Mouse (Mus musculus) right cerebral cortex, postnatal 4 days (tissue): Measurements from ENCODE around the gene Myh8.

Experiments used
- DNase-seq: peaks from one replicate; pipeline ENCODE4 v3.0.0-alpha.2; 2022

Myh8 gene

DNA sequence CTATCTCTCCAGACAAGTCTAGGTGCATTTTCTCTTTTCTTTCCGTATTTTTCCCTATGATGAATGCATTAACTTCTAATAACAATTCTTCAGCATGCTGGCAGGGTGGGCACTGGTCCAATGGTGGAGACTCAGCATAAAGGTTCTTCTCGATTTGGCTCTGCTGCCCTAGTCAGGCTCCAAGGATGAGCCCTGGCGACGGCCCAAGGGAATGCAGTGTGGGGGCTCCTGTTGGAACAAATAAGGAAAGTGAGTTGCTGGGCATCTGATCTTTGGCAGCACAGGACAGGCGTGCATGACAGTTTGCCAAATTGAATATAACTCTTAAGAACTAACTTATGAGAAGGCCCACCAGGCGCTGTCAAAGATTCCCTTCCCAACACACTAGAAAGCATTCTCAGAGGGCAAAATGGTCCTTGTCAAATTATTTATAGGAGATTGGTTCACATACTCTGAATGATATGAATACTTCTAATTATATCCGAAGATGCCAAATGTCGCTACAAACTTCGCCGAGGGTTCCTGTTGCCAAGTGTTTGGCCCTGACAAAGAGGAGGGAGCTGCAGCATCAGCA, at the start of gene Myh8:
Gene Myh8 (plus strand): TSS at position 524 of the 574 bp plus-strand sequence.
- peak; percentile 59 for DNase-seq

DNA sequence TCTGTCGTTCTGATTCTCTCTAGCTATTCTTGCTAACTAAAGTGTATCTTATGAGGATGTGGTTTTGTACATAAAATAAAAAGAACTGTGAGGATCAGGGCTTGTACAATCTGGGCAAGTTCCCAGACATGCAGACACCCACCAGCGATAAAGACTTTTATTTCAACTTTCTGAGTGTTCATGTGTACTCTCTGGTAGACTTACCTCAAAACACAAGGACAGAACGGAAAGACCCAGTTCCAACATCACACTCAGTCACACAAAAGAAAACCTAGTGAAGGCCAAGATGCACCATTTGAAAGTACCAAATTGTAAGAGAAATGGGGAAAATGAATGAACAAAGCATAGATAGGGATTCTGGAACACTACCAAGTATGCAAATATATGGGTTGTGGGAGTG, 48.2 kb upstream of the Myh8 start:
- no peak for DNase-seq

DNA sequence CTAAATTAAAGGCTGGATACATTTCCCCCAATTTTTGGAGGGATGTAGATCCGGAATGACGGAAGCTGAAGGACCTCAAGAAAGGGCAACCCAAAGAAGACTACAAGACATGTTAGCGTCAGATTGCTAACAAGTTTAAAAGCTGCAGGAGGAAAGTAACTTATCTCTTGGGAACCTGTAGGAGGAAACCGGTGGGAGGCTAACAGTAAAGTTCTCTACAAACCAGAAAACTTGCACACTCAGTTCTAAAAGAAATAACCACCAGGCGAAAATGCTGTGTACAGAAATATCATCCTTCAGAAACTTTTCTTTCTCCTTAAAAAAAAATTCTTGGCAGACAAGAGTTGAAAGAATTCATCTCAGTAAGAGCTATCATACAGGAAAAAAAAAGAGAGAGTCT, 47.8 kb upstream of the Myh8 start:
- no peak for DNase-seq

DNA sequence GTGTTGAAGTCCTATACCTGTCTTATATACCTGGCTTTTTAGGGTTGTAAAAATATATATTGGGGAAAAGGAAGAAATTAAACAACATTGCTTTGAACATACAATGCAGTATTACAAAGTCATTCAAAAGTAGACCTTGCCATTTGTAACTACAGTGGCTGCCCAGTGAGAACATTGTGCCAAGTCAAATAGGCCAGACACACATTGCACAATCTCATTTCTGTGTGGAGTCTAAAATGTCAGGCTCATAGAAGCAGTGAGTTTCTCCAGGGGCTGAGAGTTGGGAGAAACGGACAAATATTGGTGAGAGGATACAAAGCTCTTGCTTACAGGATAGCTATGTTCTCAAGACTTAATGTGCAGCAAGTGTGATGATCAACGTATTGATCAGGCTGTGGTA, 47.0 kb upstream of the Myh8 start:
- no peak for DNase-seq

DNA sequence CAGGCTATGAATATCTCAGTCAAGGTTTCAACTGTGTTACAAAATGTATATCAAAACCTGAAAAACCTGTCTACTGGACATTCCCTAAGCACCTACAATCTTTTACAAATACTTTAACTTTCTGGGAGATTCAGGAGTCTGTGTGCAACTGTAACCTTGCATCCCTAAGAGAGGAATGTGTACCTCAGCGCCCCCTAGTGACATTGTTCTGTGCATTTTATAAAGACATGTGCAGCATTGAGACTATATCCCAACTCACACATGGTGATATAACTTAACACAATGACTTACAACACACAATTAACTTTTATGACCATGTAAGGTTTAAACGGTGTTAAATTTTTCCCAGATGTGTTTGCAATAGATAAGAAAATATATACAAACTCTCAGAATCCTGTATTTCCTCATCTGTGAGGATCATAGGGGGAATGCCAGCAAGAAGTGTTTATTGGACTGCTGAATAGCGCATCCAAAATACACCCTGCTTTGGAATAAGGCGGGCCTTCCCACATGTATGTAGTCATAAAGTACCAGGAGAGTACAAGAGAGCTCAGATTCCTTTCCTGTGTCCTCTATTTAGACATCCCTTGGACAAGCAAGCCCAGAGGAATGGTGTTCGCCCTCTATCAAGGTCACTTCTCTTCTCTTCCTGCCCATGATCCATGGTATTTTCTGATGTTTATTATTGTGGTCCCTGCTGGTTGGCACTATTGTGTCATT, 41.1 kb upstream of the Myh8 start:
- peak; percentile 61 for DNase-seq

DNA sequence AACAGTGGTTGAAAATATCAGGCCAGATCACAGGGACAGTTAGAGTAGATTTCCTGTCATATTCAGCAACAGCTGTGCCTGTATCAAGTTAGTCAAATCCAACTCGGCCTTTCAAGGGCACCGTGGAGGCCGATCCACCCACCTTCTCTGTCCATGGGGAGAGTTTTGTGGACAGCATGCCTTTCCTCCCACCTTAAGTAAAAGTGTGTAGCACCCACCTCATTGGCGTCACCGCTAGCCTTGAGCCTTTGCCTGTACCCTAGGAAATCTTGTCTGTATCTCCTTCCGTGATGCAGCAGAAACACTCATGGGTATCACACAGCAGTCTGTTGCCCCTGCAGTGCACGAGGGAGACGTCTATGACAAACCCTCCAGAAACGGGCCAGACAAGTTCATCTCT, 40.1 kb upstream of the Myh8 start:
- no peak for DNase-seq

DNA sequence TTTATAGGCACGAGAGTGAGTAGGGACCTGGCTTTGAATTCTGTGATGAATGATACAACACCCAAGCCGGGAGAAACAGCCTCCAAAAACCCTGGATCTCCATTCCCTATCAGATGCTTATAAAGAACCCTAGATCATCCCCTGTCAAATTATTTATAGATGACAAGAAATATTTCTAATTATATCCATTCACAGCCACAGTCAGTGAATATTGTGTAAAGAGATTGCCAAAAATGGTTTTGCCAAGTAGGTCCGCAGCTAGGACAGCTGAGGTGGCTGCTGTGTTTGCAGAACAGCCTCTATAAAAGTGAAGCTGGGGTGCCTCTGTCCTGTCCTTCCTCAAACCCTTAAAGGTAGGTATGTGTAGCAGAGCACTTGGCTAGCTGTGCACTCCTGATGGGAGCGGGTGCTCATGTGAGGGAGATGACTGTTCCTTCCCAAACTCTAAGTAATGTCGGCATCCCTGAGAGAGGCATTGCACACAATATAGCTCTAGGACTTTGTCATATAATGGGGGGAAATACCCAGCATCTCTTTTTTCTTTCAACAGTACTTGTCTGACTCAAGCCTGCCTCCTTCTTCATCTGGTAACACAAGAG, 39.3 kb upstream of the Myh8 start, which contains the start of gene Myh4:
Gene Myh4 (plus strand): TSS at position 549 of the 599 bp plus-strand sequence.
- no peak for DNase-seq

DNA sequence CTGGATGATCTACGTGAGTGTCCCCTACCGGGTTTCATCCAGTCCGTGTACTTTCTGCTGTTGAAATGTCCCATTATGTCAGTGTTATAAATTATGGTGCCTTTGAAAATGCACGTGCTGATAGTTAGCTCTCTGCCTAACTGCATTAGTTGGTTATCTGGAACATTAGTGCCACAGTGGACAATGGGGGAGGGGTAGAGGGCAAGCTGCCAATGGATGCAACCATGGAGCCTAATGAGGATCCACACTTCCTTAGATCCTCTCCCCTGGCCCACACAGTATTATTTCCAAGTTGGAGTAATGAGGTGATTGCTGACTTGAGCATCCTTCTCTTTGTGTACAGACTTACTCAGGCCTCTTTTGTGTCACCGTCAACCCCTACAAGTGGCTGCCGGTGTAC, 35.9 kb upstream of the Myh8 start:
- no peak for DNase-seq

DNA sequence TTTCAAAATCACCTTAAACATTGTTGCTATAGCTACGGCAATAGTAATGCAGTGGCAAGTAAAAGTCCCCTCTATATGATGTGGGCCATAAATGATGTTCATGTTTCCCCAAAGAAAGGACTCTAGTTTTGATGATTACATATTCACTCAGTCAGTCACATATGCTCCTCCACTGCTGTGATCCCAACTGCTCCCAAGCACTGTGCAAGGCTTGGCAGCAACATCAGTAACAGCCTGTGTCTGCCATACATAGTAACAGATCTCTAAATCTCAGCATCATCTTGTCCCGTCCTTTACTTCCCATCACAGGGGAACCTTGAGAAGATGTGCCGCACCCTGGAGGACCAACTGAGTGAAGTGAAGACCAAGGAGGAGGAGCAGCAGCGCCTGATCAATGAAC, 23.2 kb upstream of the Myh8 start:
- no peak for DNase-seq

DNA sequence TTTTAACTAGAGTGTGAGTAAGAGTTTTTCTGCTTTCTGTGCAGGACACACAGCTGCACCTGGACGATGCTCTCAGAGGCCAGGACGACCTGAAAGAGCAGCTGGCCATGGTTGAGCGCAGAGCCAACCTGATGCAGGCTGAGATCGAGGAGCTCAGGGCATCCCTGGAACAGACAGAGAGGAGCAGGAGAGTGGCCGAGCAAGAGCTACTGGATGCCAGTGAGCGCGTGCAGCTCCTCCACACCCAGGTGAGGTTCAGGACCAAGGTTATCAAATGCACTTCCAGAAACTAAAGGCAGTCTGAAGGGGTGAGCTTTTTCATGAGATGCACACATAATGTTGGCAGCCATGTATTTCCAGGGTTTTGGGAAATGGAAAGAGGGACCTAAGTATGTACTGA, 19.9 kb upstream of the Myh8 start:
- DNase-seq, result no peak

DNA sequence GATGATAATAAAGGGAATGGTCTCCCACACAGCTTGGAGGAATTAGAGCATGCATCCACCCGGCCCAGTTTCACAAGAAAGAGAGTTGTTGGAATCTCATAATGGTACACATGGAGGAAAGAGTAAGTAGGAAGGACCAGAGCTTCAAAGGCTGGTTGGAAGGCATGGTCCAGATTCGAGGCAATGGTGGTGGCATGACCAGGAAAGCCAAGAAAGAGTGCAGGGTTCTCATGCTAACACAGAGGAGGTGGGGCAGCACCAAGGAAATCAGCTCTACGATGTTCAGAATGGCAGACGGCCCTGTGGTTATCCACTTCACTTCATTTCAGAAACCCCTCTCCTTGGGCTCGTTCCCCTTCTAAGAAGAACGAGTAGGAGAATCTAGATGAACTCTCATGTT, 16.0 kb upstream of the Myh8 start:
- no peak for DNase-seq

DNA sequence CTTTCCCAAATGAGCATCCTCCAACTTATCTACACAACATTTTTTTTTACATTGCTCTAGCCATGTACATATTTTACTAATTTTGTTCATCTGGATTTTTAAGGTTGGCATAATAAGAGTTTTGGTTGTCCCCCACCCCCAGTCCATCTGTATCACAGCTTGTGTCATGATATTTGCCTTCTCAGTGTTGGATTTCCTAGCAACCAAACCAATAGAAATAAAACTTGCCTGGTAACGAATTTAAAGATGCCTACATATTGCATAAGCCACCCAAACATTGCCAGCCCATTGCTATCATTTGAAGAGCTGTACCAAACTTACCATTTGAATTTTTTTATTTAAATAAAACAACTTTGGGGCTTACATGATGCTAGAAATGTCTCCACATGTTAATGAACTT, 16.5 kb downstream of the Myh8 start:
- no peak for DNase-seq

DNA sequence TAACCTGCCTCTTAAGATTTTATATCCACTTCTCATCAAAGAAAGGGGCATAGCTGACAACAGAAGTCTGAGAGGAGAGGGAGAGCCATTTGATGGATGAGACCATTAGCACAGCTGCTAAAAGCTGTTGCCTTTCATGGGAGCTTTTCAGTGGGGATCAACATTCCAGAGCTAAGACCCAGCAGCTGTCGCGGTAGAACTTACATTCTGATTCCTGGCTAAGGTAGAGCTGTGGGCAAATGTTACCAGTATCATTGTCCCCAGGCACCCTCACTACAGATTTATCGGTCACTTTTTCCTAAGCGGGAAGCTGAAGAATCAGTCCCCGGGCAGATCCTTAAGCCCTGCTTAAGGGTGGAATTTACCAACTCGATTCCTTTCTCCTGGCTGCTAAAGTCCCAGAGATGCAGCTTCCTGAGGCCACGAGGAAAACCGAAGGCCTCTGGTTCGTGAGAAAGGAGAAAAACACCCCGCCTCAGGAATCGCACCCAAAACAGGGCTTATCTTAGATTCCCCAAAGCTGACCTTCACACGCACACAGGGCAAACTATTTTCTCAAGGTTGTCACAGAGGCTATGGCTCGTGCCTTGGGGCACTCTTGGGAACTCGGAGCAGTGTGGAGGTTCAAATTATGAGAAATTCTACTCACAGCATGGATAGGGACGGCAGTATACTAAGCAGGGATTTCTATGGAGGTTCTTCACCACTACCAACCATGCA, 37.0 kb downstream of the Myh8 start:
- no peak for DNase-seq

DNA sequence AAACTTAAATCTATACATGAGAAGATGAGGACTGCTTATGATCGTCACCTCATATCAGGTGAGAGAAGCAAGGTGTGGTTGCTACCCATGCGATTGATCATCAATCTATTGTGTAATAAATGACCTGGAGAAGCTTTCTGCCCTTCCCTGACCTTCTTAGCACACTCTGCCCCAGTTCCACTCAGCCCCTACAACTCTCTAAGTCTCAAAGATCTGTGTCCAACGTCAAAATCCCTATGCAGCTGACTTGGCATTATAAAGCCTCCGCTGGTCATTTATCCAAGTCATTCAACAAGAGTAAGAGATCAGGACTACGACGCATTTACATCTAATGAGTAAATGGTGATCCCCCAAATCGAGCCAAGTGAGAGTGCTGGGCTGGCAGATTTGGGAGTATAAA, 44.4 kb downstream of the Myh8 start, which contains the start of gene Myh13:
Gene Myh13 (plus strand): TSS at position 301 of the 400 bp plus-strand sequence.
- no peak for DNase-seq

DNA sequence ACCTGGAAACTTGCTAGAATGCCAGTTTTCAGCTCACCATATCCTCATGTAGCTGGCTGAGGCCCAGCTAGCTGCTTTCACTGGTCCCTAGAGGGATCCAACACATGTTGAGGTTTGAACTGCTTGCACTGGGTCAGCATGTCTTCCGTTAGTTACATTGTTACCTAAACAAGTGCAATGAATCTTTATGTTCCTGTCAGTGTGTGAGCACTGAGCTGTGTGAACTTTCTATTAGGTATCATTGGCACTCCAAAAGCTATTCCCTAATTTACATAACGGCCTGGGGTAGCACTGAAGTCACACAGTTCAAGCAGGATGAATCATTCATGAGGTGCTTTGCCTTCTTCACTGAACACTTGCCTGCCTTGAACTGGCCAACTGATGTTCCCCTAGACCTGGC, 49.6 kb downstream of the Myh8 start:
- no peak for DNase-seq

DNA sequence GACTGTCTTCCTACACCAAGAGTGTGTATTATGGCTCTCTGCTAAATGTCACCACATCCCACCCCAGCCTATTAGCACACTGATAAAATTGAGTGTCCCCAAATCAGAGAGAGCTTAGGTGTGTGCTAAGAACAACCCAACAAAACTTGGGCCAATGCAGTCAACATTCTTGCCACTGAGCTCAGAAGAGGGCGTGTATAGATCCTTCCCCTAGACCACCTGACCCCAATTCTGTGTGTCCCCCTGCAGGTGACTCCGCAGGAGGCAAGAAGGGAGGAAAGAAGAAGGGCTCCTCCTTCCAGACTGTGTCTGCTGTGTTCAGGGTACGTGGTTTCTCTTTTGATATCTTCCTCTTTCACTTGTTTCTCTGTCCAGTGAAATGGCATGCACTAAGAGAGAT, 67.6 kb downstream of the Myh8 start:
- DNase-seq, result no peak

DNA sequence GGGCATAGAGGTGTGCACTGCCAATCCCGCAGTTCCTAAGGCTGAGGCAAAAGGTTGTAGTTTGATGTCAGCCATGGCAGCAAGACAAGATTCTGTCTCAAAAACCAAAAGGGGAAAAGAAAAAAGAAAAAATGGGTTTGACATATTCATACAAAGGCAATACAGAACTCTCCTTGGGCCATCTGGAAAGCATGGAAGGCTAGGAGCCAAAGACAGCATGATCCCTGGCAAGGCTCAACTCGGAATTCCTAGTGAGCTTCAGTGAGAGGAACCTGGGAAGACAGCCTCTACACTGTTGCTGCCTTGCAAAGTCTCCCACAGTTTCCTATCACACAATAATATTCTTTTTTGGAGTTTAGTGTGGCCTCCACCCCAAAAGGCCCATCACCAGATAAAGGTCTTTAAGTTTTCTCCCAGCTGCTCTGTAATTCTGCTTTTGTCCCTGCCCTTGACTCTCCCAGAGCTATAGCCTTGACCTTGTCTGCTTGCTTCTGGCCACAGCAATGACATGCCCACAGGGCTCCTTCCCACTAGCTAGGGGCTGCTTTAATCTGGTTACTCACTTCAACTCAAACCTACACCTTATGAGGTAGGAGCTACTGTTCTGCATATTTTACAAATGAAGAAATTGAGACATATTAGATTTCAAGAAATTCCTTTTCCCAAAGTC, 68.4 kb downstream of the Myh8 start:
- DNase-seq, result no peak

DNA sequence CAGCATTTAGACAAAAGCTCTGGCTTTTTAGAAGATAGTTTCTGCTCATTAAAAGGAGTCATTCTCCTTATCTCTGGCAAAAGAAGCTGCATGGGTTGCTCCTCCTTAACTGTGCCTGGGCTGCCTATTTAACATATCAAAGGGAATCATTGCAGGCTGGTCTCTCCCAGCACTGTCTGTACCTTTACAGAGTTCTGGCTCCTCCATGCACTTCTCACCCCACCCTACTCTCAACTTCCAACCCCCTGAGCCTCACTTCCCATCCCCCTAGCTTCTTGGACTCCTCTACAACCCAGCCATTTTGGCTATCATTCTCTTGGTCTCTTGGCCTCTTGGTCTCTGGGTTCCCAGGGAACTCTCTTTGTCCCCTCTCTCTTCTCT, 68.9 kb downstream of the Myh8 start:
- DNase-seq, result no peak

DNA sequence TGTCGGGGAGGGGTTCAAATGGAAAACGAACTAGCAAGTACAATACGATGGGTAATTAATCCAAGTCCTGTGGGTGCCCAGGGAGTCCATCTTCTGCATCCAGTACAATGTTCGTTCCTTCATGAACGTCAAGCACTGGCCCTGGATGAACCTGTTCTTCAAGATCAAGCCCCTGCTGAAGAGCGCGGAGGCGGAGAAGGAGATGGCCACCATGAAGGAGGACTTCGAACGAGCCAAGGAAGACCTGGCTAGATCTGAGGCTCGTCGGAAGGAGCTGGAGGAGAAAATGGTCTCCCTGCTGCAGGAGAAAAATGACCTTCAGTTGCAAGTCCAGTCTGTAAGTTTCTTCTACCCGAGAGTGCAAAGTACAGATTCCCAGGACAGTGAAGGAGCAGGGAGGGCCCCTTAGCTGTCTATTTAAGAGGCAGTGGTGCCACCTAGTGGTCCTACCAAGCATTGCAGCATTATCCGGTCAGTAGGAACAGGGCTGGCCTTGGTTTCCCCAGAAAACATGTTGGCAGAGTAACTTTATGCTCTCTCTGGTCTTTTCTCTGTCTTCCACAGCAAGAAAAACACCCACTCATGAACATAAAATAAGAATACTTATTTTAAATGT, 73.3 kb downstream of the Myh8 start:
- peak; percentile 86 for DNase-seq

DNA sequence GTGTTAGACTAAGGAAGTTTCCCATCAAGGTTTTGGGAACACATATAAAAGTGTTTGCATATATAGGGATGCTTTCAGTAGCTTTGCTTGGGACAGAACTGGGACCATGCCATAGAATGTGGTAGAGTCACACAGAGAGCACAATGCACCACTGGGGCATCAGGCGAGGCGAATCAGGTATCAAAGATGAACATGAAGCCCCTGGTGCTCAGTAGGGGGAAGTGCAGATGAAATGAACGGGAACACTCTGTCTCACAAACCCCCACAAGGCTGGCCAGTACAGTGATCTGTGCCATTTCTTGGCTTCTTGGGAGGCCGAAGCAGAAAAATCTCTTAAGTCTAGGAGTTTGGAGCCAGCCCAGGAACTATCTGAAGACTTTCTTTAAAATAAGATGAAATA, 76.1 kb downstream of the Myh8 start:
- DNase-seq, result no peak

DNA sequence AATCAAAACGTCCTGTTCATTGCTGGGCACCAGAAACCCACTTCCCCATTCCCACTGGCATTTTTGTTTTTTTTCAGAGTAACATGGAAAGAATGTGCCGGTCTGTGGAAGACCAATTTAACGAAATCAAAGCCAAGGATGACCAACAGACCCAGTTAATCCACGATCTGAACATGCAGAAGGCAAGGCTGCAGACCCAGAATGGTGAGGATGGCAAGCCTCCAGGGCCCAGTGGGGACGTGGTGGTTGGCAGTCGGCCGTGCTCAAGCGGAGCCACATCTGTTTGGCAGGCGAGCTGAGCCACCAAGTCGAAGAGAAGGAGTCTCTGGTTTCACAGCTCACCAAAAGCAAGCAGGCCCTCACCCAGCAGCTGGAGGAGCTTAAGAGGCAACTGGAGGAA, 81.1 kb downstream of the Myh8 start:
- no peak for DNase-seq
